ENCODE assay signal across 17 mouse cellular contexts in genomic region chr7:132756325-132756724, GRCm38 (mm10).
"Had no signal": no experiment of that assay in that cellular context is flagged by ENCODE, and none has a peak within 500 bp of the region (broad histone marks: within the 10 kb centered on the region; RNA-seq: fewer than 3 reads in every experiment).

No protein-coding gene starts in this region.

- DNase-seq: kidney, adult 9 months; kidney, postnatal 36 days; layer of hippocampus, adult 9-11 months; layer of hippocampus, postnatal 36 days; lung, embryonic 14.5 days; lung, postnatal 10 days; lung, postnatal 4 days; midbrain, embryonic 14.5 days; retina, postnatal 1 day; right cerebral cortex, postnatal 4 days; thymus, postnatal 4 days had no signal

- ATAC-seq: hindbrain, embryonic 16.5 days; inflammation-experienced regulatory T-cells, adult 6 months had no signal

- H3K4me2 ChIP-seq: limb, embryonic 15.5 days; lung, embryonic 14.5 days; neural tube, embryonic 13.5 days had no signal

- H3K27me3 ChIP-seq: limb, embryonic 15.5 days; neural tube, embryonic 13.5 days had no signal

- H3K9ac ChIP-seq: limb, embryonic 15.5 days; lung, embryonic 14.5 days; neural tube, embryonic 13.5 days had no signal

- H3K9me3 ChIP-seq: limb, embryonic 15.5 days; midbrain, embryonic 10.5 days; neural tube, embryonic 13.5 days had no signal

- H3K4me3 ChIP-seq: limb, embryonic 15.5 days; midbrain, embryonic 10.5 days; neural tube, embryonic 13.5 days had no signal

- H3K27ac ChIP-seq: kidney, postnatal 0 days; midbrain, embryonic 10.5 days; neural tube, embryonic 13.5 days had no signal
